Mouse (Mus musculus) kidney, embryonic 16.5 days (tissue): ENCODE measurements around the gene D3Ertd254e. TPM values are rescaled to one million over a fixed set of nuclear protein-coding genes. Genes with fewer than 3 reads are reported as not detected.

Source experiments
- ATAC-seq: fragments of 200-750 bp; cut with Nextera tagmentation; 2 replicates; pipeline ENCODE4 v1.8.0; 2017; ENCODE audit warnings: moderate TSS enrichment; ENCODE audit not compliant: low FRiP score, low TSS enrichment
- H3K27ac ChIP-seq: fragments of 300-500 bp; sonication (generic); 2 replicates; pipeline ENCODE4 v1.5.1; 2014; ENCODE audit warnings: low read length
- H3K27me3 ChIP-seq: fragments of 300-500 bp; sonication (generic); 2 replicates; pipeline ENCODE4 v1.6.1; 2014; ENCODE audit warnings: low read length, control low read depth, mixed read lengths; ENCODE audit not compliant: insufficient read depth
- H3K36me3 ChIP-seq: fragments of 300-500 bp; sonication (generic); 2 replicates; pipeline ENCODE4 v1.6.1; 2014; ENCODE audit warnings: low read length, control low read depth, mixed read lengths; ENCODE audit not compliant: insufficient read depth
- H3K4me1 ChIP-seq: fragments of 300-500 bp; sonication (generic); 2 replicates; pipeline ENCODE4 v1.6.1; 2014; ENCODE audit warnings: low read length, control low read depth, mixed read lengths; ENCODE audit not compliant: insufficient read depth
- H3K4me2 ChIP-seq: fragments of 300-500 bp; sonication (generic); replicated peaks from 2 replicates; pipeline ENCODE4 v1.6.1; 2014; ENCODE audit warnings: low read depth, low read length
- H3K4me3 ChIP-seq: fragments of 300-500 bp; sonication (generic); 2 replicates; pipeline ENCODE4 v1.5.1; 2014; ENCODE audit warnings: mild to moderate bottlenecking, low read length
- H3K9ac ChIP-seq: fragments of 300-500 bp; sonication (generic); replicated peaks from 2 replicates; pipeline ENCODE4 v1.6.1; 2014; ENCODE audit warnings: low read length
- H3K9me3 ChIP-seq: fragments of 300-500 bp; sonication (generic); 2 replicates; pipeline ENCODE4 v1.6.1; 2016; ENCODE audit warnings: low read length, control low read depth
- WGBS: fragments of 180-500 bp; shearing (Covaris S2); extraction: QIAGEN DNeasy Blood & Tissue Kit; methylation state at CpG from one replicate; pipeline ENCODE4 v1.1.7; 2014; 5-methylcytosine and 5-hydroxymethylcytosine counted together
- polyA plus RNA-seq: library from polyadenylated mRNA; unstranded; fragments of >200 nt; fragmentation: Nextera tagmentation; extraction: Ambion mirVana; gene quantifications from 2 replicates; pipeline ENCODE4 v1.2.1, GENCODE M21; 2015

Gene D3Ertd254e
- polyA plus RNA-seq, 1 experiment from 2014 or later, result 8.2 TPM

GRCm38 (mm10) chr3:36209776-36210555 lies 59.1 kb downstream of the D3Ertd254e start:
- H3K4me1 ChIP-seq, result 0 out of 2 replicates have a peak, but pooled peaks cover 6% of the 10 kb centered on the region
- 54% methylated on average over 11 of the region's 11 CpGs for WGBS
- no peak overlapping the region for H3K27ac ChIP-seq
- ATAC-seq, result no peak
- H3K9me3 ChIP-seq, result no peaks in the 10 kb centered on the region
- H3K9ac ChIP-seq, result no peak overlapping the region
- no peak overlapping the region for H3K4me3 ChIP-seq
- H3K4me2 ChIP-seq, result no peak overlapping the region
- no peaks in the 10 kb centered on the region for H3K36me3 ChIP-seq
- no peaks in the 10 kb centered on the region for H3K27me3 ChIP-seq

GRCm38 (mm10) chr3:36210939-36211338 lies 60.1 kb downstream of the D3Ertd254e start:
- no peak overlapping the region for H3K4me3 ChIP-seq
- ATAC-seq, result no peak
- no peaks in the 10 kb centered on the region for H3K27me3 ChIP-seq
- WGBS, result 46% methylated on average over 2 of the region's 2 CpGs
- H3K27ac ChIP-seq, result no peak overlapping the region
- no peak overlapping the region for H3K9ac ChIP-seq
- H3K4me2 ChIP-seq, result no peak overlapping the region
- H3K4me1 ChIP-seq, result 0 out of 2 replicates have a peak, but pooled peaks cover 6% of the 10 kb centered on the region
- no peaks in the 10 kb centered on the region for H3K36me3 ChIP-seq
- no peaks in the 10 kb centered on the region for H3K9me3 ChIP-seq

- 84% methylated on average over 4 of the region's 4 CpGs for WGBS
- Histone ChIP-seq H3K4me3 (no peak overlapping the region), H3K9ac (no peak overlapping the region), H3K27ac (no peak overlapping the region), H3K4me2 (no peak overlapping the region), H3K4me1 (0 out of 2 replicates have a peak, but pooled peaks cover 4% of the 10 kb centered on the region), H3K27me3 (no peaks in the 10 kb centered on the region), H3K36me3 (no peaks in the 10 kb centered on the region), H3K9me3 (no peaks in the 10 kb centered on the region)
- ATAC-seq, result no peak
These were observed 61.9 kb downstream of the D3Ertd254e start for GRCm38 (mm10) chr3:36212758-36213157.

Other genes starting within 250 kb of the D3Ertd254e start
- gene Dcun1d1, start 213.6 kb upstream of the D3Ertd254e start, polyA plus RNA-seq, result 90.3 and 90.9 TPM in 2 replicates
- 73.7 and 74.8 TPM in 2 replicates for gene Mccc1, start 150.3 kb upstream of the D3Ertd254e start, polyA plus RNA-seq
- not detected in 2 replicates for gene Ccdc144b, start 97.5 kb upstream of the D3Ertd254e start, polyA plus RNA-seq
- gene Acad9, start 85.0 kb upstream of the D3Ertd254e start, polyA plus RNA-seq, result 88.1 and 98.9 TPM in 2 replicates
- gene Qrfpr, start 71.3 kb downstream of the D3Ertd254e start, polyA plus RNA-seq, result not detected in 2 replicates